ENCODE assay signal across 28 mouse cellular contexts in genomic region chr11:115345515-115345914, GRCm38 (mm10). TPM values are rescaled to one million over a fixed set of nuclear protein-coding genes. Genes with fewer than 3 reads are reported as not detected.
DNase-seq lines count a peak whose midpoint lies in the region; ATAC-seq and TF ChIP-seq lines count a peak whose summit lies in the region.
"Had no signal": no experiment of that assay in that cellular context is flagged by ENCODE, and none has a peak within 500 bp of the region (broad histone marks: within the 10 kb centered on the region; RNA-seq: fewer than 3 reads in every experiment).

No protein-coding gene starts in this region.

- TF ChIP-seq EP300 in stomach, postnatal 0 days (optimal IDR thresholded peaks at IDR 0.05) = no peak

- no peak for TF ChIP-seq CTCF in stomach, postnatal 0 days (IDR thresholded peaks at IDR 0.05; ENCODE audit: low read depth)
- no peak for TF ChIP-seq CTCF in thymus, adult 2 months (IDR thresholded peaks at IDR 0.05; ENCODE audit: borderline replicate concordance, control insufficient read depth, extremely low read depth, insufficient read depth, low read length, poor library complexity)

- no peak overlapping the region for H3K4me2 ChIP-seq in neural tube, embryonic 11.5 days (ENCODE audit: low read depth)
- H3K4me2 ChIP-seq in stomach, postnatal 0 days (replicated peaks; ENCODE audit: low read depth) = no peak overlapping the region
- H3K4me2 ChIP-seq: embryonic facial prominence, embryonic 15.5 days; heart, embryonic 12.5 days; hindbrain, embryonic 13.5 days; midbrain, embryonic 12.5 days; neural tube, embryonic 13.5 days; stomach, embryonic 15.5 days had no signal

- no peaks in the 10 kb centered on the region for H3K9me3 ChIP-seq in neural tube, embryonic 11.5 days (ENCODE audit: control insufficient read depth, low read length)
- H3K9me3 ChIP-seq in embryonic facial prominence, embryonic 10.5 days = no peaks in the 10 kb centered on the region
- H3K9me3 ChIP-seq in limb, embryonic 10.5 days (replicated peaks) = no peaks in the 10 kb centered on the region
- no peaks in the 10 kb centered on the region for H3K9me3 ChIP-seq in stomach, postnatal 0 days (ENCODE audit: control insufficient read depth, low read length)
- H3K9me3 ChIP-seq: embryonic facial prominence, embryonic 15.5 days; heart, embryonic 12.5 days; hindbrain, embryonic 13.5 days; midbrain, embryonic 12.5 days; neural tube, embryonic 13.5 days; stomach, embryonic 15.5 days had no signal

- H3K4me3 ChIP-seq in neural tube, embryonic 11.5 days (ENCODE audit: low read depth, low read length) = no peak overlapping the region
- H3K4me3 ChIP-seq in embryonic facial prominence, embryonic 10.5 days = peak overlapping the region; percentile 2; the same call in 1 of the 2 replicates
- H3K4me3 ChIP-seq in limb, embryonic 10.5 days = peak overlapping the region; percentile 14; the same call in 1 of the 2 replicates
- H3K4me3 ChIP-seq in stomach, postnatal 0 days (ENCODE audit: low read depth, low read length) = no peak overlapping the region
- no peak overlapping the region for H3K4me3 ChIP-seq in thymus, adult 2 months (ENCODE audit: control insufficient read depth, insufficient read depth, low read length)
- H3K4me3 ChIP-seq: embryonic facial prominence, embryonic 15.5 days; heart, embryonic 12.5 days; hindbrain, embryonic 13.5 days; midbrain, embryonic 12.5 days; neural tube, embryonic 13.5 days; stomach, embryonic 15.5 days had no signal

- no peaks in the 10 kb centered on the region for H3K4me1 ChIP-seq in neural tube, embryonic 11.5 days (ENCODE audit: control insufficient read depth, insufficient read depth, low read length)
- H3K4me1 ChIP-seq in embryonic facial prominence, embryonic 10.5 days = peaks cover 38% of the 10 kb centered on the region
- H3K4me1 ChIP-seq in limb, embryonic 10.5 days = peaks cover 62% of the 10 kb centered on the region
- H3K4me1 ChIP-seq in stomach, postnatal 0 days (replicated peaks; ENCODE audit: control insufficient read depth, insufficient read depth) = no peaks in the 10 kb centered on the region; the same call in 1 of the 2 replicates
- 0 out of 2 replicates have a peak, but pooled peaks cover 2% of the 10 kb centered on the region for H3K4me1 ChIP-seq in thymus, adult 2 months (replicated peaks; ENCODE audit: control insufficient read depth, insufficient read depth, low read length)
- H3K4me1 ChIP-seq: heart, embryonic 12.5 days; midbrain, embryonic 12.5 days; neural tube, embryonic 13.5 days had no signal

- no peaks in the 10 kb centered on the region for H3K27me3 ChIP-seq in neural tube, embryonic 11.5 days (ENCODE audit: control insufficient read depth, insufficient read depth, low read length)
- H3K27me3 ChIP-seq in embryonic facial prominence, embryonic 10.5 days (replicated peaks; ENCODE audit: low read depth, poor library complexity, severe bottlenecking) = peaks cover 92% of the 10 kb centered on the region
- H3K27me3 ChIP-seq in limb, embryonic 10.5 days (ENCODE audit: low read depth, poor library complexity, severe bottlenecking) = peaks cover 51% of the 10 kb centered on the region
- H3K27me3 ChIP-seq in stomach, postnatal 0 days (ENCODE audit: control insufficient read depth, insufficient read depth, low read length) = no peaks in the 10 kb centered on the region
- H3K27me3 ChIP-seq in thymus, adult 2 months (ENCODE audit: control insufficient read depth, insufficient read depth, low read length) = no peaks in the 10 kb centered on the region; the same call in 1 of the 2 replicates

- 39% methylated on average over 7 of the region's 7 CpGs for WGBS in neural tube, embryonic 11.5 days
- 23% methylated on average over 7 of the region's 7 CpGs for WGBS in embryonic facial prominence, embryonic 10.5 days
- 7% methylated on average over 7 of the region's 7 CpGs for WGBS in limb, embryonic 10.5 days
- 29% methylated on average over 7 of the region's 7 CpGs for WGBS in stomach, postnatal 0 days
- 44% methylated on average over 7 of the region's 7 CpGs for WGBS in thymus, adult 2 months

- H3K36me3 ChIP-seq in neural tube, embryonic 11.5 days (ENCODE audit: control insufficient read depth, insufficient read depth, low read length) = no peaks in the 10 kb centered on the region
- H3K36me3 ChIP-seq in embryonic facial prominence, embryonic 10.5 days (replicated peaks) = no peaks in the 10 kb centered on the region
- H3K36me3 ChIP-seq in limb, embryonic 10.5 days = no peaks in the 10 kb centered on the region
- no peaks in the 10 kb centered on the region for H3K36me3 ChIP-seq in stomach, postnatal 0 days (ENCODE audit: control insufficient read depth, insufficient read depth, low read length)
- no peaks in the 10 kb centered on the region for H3K36me3 ChIP-seq in thymus, adult 2 months (ENCODE audit: control insufficient read depth, insufficient read depth, low read length)
- H3K36me3 ChIP-seq: embryonic facial prominence, embryonic 15.5 days; heart, embryonic 12.5 days; stomach, embryonic 15.5 days had no signal

- DNase-seq in neural tube, embryonic 11.5 days (ENCODE audit: low spot score) = peak; percentile 44
- DNase-seq in neural tube, embryonic 10.5 days (ENCODE audit: extremely low spot score, low spot score) = no peak
- DNase-seq in embryonic facial prominence, embryonic 10.5 days (ENCODE audit: low spot score) = peak; percentile 77
- DNase-seq in limb, embryonic 10.5 days (ENCODE audit: low spot score) = peak; percentile 81
- DNase-seq in stomach, postnatal 0 days (ENCODE audit: low spot score) = no peak
- no peak for DNase-seq in thymus, adult 2 months
- no peak for DNase-seq in kidney, postnatal 4 days
- DNase-seq in right cerebral cortex, adult 18-20 months = no peak
- DNase-seq: adrenal gland, postnatal 14 days; gastrocnemius, postnatal 25 days; heart, adult 18-20 months; heart, postnatal 10 days; kidney, adult 18-20 months; lung, postnatal 10 days; retina, postnatal 1 day had no signal

- no peak overlapping the region for H3K9ac ChIP-seq in neural tube, embryonic 11.5 days (ENCODE audit: low read length)
- H3K9ac ChIP-seq in stomach, postnatal 0 days (ENCODE audit: low read length) = no peak overlapping the region
- H3K9ac ChIP-seq: embryonic facial prominence, embryonic 15.5 days; heart, embryonic 12.5 days; hindbrain, embryonic 13.5 days; midbrain, embryonic 12.5 days; neural tube, embryonic 13.5 days; stomach, embryonic 15.5 days had no signal

- TF ChIP-seq POLR2A in thymus, adult 2 months (IDR thresholded peaks at IDR 0.05; ENCODE audit: control insufficient read depth, extremely low read depth, insufficient read depth, low read length, poor library complexity) = no peak

- H3K27ac ChIP-seq in neural tube, embryonic 11.5 days (ENCODE audit: low read depth, low read length) = no peak overlapping the region
- H3K27ac ChIP-seq in embryonic facial prominence, embryonic 10.5 days (replicated peaks) = peak overlapping the region; percentile 55; the same call in 1 of the 2 replicates
- peak overlapping the region; percentile 78 for H3K27ac ChIP-seq in limb, embryonic 10.5 days
- peak overlapping the region; percentile 63; the same call in 1 of the 2 replicates for H3K27ac ChIP-seq in stomach, postnatal 0 days (replicated peaks)
- no peak overlapping the region for H3K27ac ChIP-seq in thymus, adult 2 months (ENCODE audit: control insufficient read depth, insufficient read depth, low read length)
- H3K27ac ChIP-seq: embryonic facial prominence, embryonic 15.5 days; hindbrain, embryonic 13.5 days; kidney, postnatal 0 days; midbrain, embryonic 12.5 days; neural tube, embryonic 13.5 days; stomach, embryonic 15.5 days had no signal

- ATAC-seq in neural tube, embryonic 11.5 days (ENCODE audit: insufficient read depth, low FRiP score, low TSS enrichment) = no peak
- no peak for ATAC-seq in stomach, postnatal 0 days (ENCODE audit: low FRiP score, low TSS enrichment)
- ATAC-seq: forebrain, embryonic 14.5 days; inflammation-experienced regulatory T-cells, adult 6 months had no signal

RNA-seq across cellular contexts. Expression of gene Otop3, which starts 11.0 kb away (rescaled TPM):
- polyA plus RNA-seq in neural tube, embryonic 11.5 days (2014; fragmentation: Nextera tagmentation; extraction: Ambion mirVana) = 0.35 and 0.37 TPM in 2 replicates
- polyA plus RNA-seq in embryonic facial prominence, embryonic 10.5 days (2016; fragmentation: Nextera tagmentation; extraction: Ambion mirVana) = not detected in 2 replicates
- polyA plus RNA-seq in limb, embryonic 10.5 days (2016; fragmentation: Nextera tagmentation; extraction: Ambion mirVana) = not detected in 2 replicates
- polyA plus RNA-seq in stomach, postnatal 0 days (2015; fragmentation: Nextera tagmentation; extraction: Ambion mirVana) = 20.5 and 21.0 TPM in 2 replicates
- 0.06 and 0.12 TPM in 2 replicates for polyA plus RNA-seq in thymus, adult 2 months (2012; rRNA removed)
- polyA plus RNA-seq: heart, embryonic 12.5 days; inflammation-experienced regulatory T-cells, adult 6 months; kidney, postnatal 0 days; liver, adult 2 months; spleen, adult 2 months; thymus, postnatal 0 days had no signal

RNA-seq across cellular contexts. Expression of gene Hid1, which starts 22.0 kb away (rescaled TPM):
- polyA plus RNA-seq in neural tube, embryonic 11.5 days (2014; fragmentation: Nextera tagmentation; extraction: Ambion mirVana) = 13.1 and 16.1 TPM in 2 replicates
- 8.6 and 9.6 TPM in 2 replicates for polyA plus RNA-seq in embryonic facial prominence, embryonic 10.5 days (2016; fragmentation: Nextera tagmentation; extraction: Ambion mirVana)
- 2.8 and 2.9 TPM in 2 replicates for polyA plus RNA-seq in limb, embryonic 10.5 days (2016; fragmentation: Nextera tagmentation; extraction: Ambion mirVana)
- polyA plus RNA-seq in stomach, postnatal 0 days (2015; fragmentation: Nextera tagmentation; extraction: Ambion mirVana) = 37.5 and 42.7 TPM in 2 replicates
- 127 and 143 TPM in 2 replicates for polyA plus RNA-seq in thymus, adult 2 months (2012; rRNA removed)

RNA-seq across cellular contexts. Expression of gene Ush1g, which starts 23.7 kb away (rescaled TPM):
- 0.12 TPM in 1 of 2 replicates, not detected in the other for polyA plus RNA-seq in neural tube, embryonic 11.5 days (2014; fragmentation: Nextera tagmentation; extraction: Ambion mirVana)
- 0.04 TPM in 2 replicates for polyA plus RNA-seq in embryonic facial prominence, embryonic 10.5 days (2016; fragmentation: Nextera tagmentation; extraction: Ambion mirVana)
- not detected in 2 replicates for polyA plus RNA-seq in limb, embryonic 10.5 days (2016; fragmentation: Nextera tagmentation; extraction: Ambion mirVana)
- 0.34 and 0.36 TPM in 2 replicates for polyA plus RNA-seq in stomach, postnatal 0 days (2015; fragmentation: Nextera tagmentation; extraction: Ambion mirVana)
- 0.05 and 0.11 TPM in 2 replicates for polyA plus RNA-seq in thymus, adult 2 months (2012; rRNA removed)
- polyA plus RNA-seq: forebrain, embryonic 14.5 days; inflammation-experienced regulatory T-cells, adult 6 months; kidney, postnatal 0 days; thymus, postnatal 0 days had no signal

RNA-seq across cellular contexts. Expression of gene Cdr2l, which starts 36.2 kb away (rescaled TPM):
- polyA plus RNA-seq in neural tube, embryonic 11.5 days (2014; fragmentation: Nextera tagmentation; extraction: Ambion mirVana) = 18.1 and 18.5 TPM in 2 replicates
- 15.6 and 16.4 TPM in 2 replicates for polyA plus RNA-seq in embryonic facial prominence, embryonic 10.5 days (2016; fragmentation: Nextera tagmentation; extraction: Ambion mirVana)
- 15.2 and 16.4 TPM in 2 replicates for polyA plus RNA-seq in limb, embryonic 10.5 days (2016; fragmentation: Nextera tagmentation; extraction: Ambion mirVana)
- polyA plus RNA-seq in stomach, postnatal 0 days (2015; fragmentation: Nextera tagmentation; extraction: Ambion mirVana) = 3.9 and 4.1 TPM in 2 replicates
- polyA plus RNA-seq in thymus, adult 2 months (2012; rRNA removed) = 14.3 and 15.1 TPM in 2 replicates
- polyA plus RNA-seq: inflammation-experienced regulatory T-cells, adult 6 months had no signal

RNA-seq across cellular contexts. Expression of gene Otop2, which starts 38.6 kb away (rescaled TPM):
- polyA plus RNA-seq in neural tube, embryonic 11.5 days (2014; fragmentation: Nextera tagmentation; extraction: Ambion mirVana) = not detected in 2 replicates
- not detected in 2 replicates for polyA plus RNA-seq in embryonic facial prominence, embryonic 10.5 days (2016; fragmentation: Nextera tagmentation; extraction: Ambion mirVana)
- polyA plus RNA-seq in limb, embryonic 10.5 days (2016; fragmentation: Nextera tagmentation; extraction: Ambion mirVana) = not detected in 2 replicates
- polyA plus RNA-seq in stomach, postnatal 0 days (2015; fragmentation: Nextera tagmentation; extraction: Ambion mirVana) = 4.2 and 4.7 TPM in 2 replicates
- 0.26 and 0.32 TPM in 2 replicates for polyA plus RNA-seq in thymus, adult 2 months (2012; rRNA removed)
- polyA plus RNA-seq: forebrain, embryonic 14.5 days; heart, embryonic 12.5 days; hindbrain, embryonic 13.5 days; inflammation-experienced regulatory T-cells, adult 6 months; kidney, postnatal 0 days; liver, adult 2 months; liver, embryonic 16.5 days; midbrain, embryonic 12.5 days; neural tube, embryonic 13.5 days; spleen, adult 2 months; thymus, postnatal 0 days had no signal

Comparison
In these comparisons a context has a peak if more than half of its experiments do, and no peak if none do; other contexts are left out.
1. DNase-seq: peak in neural tube, embryonic 11.5 days (single experiment), embryonic facial prominence, embryonic 10.5 days (single experiment) and limb, embryonic 10.5 days (single experiment); none in neural tube, embryonic 10.5 days (single experiment), stomach, postnatal 0 days (single experiment), thymus, adult 2 months (single experiment), kidney, postnatal 4 days (0 of 2) and right cerebral cortex, adult 18-20 months (single experiment).
2. H3K27ac ChIP-seq: peak in embryonic facial prominence, embryonic 10.5 days (single experiment), limb, embryonic 10.5 days (single experiment) and stomach, postnatal 0 days (single experiment); none in neural tube, embryonic 11.5 days (single experiment) and thymus, adult 2 months (single experiment).
3. H3K4me3 ChIP-seq: peak in embryonic facial prominence, embryonic 10.5 days (single experiment) and limb, embryonic 10.5 days (single experiment); none in neural tube, embryonic 11.5 days (single experiment), stomach, postnatal 0 days (single experiment) and thymus, adult 2 months (single experiment).
4. RNA of gene Otop3, which starts 11.0 kb away (polyA plus RNA-seq): 20.5 to 21.0 TPM in stomach, postnatal 0 days; 0.35 to 0.37 TPM in neural tube, embryonic 11.5 days, 0.06 to 0.12 TPM in thymus, adult 2 months, not detected in embryonic facial prominence, embryonic 10.5 days and not detected in limb, embryonic 10.5 days; every median in the first group is over 10 times any median in the second.